Mouse (Mus musculus): ENCODE measurements around the gene 6430550D23Rik. TPM values are rescaled to one million over a fixed set of nuclear protein-coding genes. Genes with fewer than 3 reads are reported as not detected.

Gene 6430550D23Rik
- polyA plus RNA-seq, 2 experiments = 2.6 to 3.7 TPM

GRCm38 (mm10) chr2:155974087-155974731 is 33.6 kb downstream of the 6430550D23Rik start:
- no peak for TF ChIP-seq POLR2A (IDR thresholded peaks at IDR 0.05; ENCODE audit: borderline replicate concordance, extremely low read depth, insufficient read depth, insufficient read length)
- Histone ChIP-seq H3K4me1 (ENCODE audit: control insufficient read depth, insufficient read depth, low read length) (no peaks in the 10 kb centered on the region), H3K4me2 (replicated peaks; ENCODE audit: low read depth, low read length, severe bottlenecking) (no peak overlapping the region), H3K27me3 (ENCODE audit: control insufficient read depth, insufficient read depth, low read length) (no peaks in the 10 kb centered on the region), H3K36me3 (ENCODE audit: control insufficient read depth, insufficient read depth, low read length) (peaks cover 90% of the 10 kb centered on the region), H3K27ac (replicated peaks; ENCODE audit: low read depth, low read length) (no peak overlapping the region), H3K9me3 (ENCODE audit: control insufficient read depth, low read length) (no peaks in the 10 kb centered on the region), H3K9ac (ENCODE audit: low read depth, low read length, severe bottlenecking) (no peak overlapping the region), H3K4me3 (replicated peaks; ENCODE audit: low read length) (no peak overlapping the region)
- 83% methylated on average over 14 of the region's 14 CpGs for WGBS
- DNase-seq (ENCODE audit: low spot score) (no peak), ATAC-seq (ENCODE audit: low FRiP score, low read depth) (no peak)

DNA sequence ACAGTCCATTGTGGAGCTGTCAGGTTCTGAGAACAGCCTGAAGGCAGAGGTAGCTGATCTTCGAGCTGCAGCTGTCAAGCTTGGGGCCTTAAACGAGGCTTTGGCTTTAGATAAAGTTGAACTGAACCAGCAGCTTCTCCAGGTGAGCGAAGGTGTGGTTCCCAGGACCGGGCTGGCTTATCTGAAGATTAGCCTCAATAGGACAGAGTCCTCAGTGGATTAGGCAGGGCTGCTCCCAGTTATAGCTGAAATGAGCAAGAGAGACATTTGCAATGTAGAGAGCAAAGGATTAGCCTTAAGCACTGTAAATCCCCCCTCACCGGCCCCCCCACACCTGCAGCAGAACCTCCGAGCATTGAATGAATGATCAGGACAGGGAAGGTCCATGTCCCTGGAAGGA is 34.4 kb downstream of the 6430550D23Rik start:
- no peak for TF ChIP-seq POLR2A (IDR thresholded peaks at IDR 0.05; ENCODE audit: borderline replicate concordance, extremely low read depth, insufficient read depth, insufficient read length)
- ATAC-seq (ENCODE audit: low FRiP score, low read depth) (no peak), DNase-seq (ENCODE audit: low spot score) (no peak)
- 84% methylated on average over 6 of the region's 6 CpGs for WGBS
- Histone ChIP-seq H3K36me3 (ENCODE audit: control insufficient read depth, insufficient read depth, low read length) (peaks cover 91% of the 10 kb centered on the region), H3K27me3 (ENCODE audit: control insufficient read depth, insufficient read depth, low read length) (no peaks in the 10 kb centered on the region), H3K9me3 (ENCODE audit: control insufficient read depth, low read length) (no peaks in the 10 kb centered on the region), H3K9ac (ENCODE audit: low read depth, low read length, severe bottlenecking) (no peak overlapping the region), H3K4me1 (ENCODE audit: control insufficient read depth, insufficient read depth, low read length) (no peaks in the 10 kb centered on the region), H3K27ac (replicated peaks; ENCODE audit: low read depth, low read length) (no peak overlapping the region), H3K4me3 (replicated peaks; ENCODE audit: low read length) (no peak overlapping the region), H3K4me2 (replicated peaks; ENCODE audit: low read depth, low read length, severe bottlenecking) (no peak overlapping the region)

DNA sequence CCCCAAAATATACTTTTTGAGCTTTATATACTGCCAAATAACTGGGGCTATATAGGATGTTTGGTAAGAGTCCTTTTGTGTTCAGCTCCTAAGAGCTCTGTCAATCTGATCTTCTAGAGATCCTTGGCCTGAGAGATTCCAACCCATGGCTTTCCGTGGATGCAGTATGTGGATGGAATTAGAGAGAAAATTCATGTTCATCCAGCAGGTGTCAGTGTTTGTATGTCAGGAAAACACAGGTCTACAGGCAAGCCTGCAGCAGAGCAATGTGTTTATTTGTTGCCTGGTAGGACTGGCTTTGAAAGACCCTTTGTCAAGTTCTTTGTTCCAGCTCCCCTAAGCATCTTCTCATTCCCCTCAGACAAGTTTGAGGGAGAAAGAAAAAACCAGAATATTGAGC is 44.8 kb downstream of the 6430550D23Rik start:
- H3K4me2 ChIP-seq (replicated peaks; ENCODE audit: low read depth, low read length, severe bottlenecking) = no peak overlapping the region
- H3K9ac ChIP-seq (ENCODE audit: low read depth, low read length, severe bottlenecking) = no peak overlapping the region
- H3K27ac ChIP-seq (replicated peaks; ENCODE audit: low read depth, low read length) = no peak overlapping the region
- no peak for TF ChIP-seq POLR2A (IDR thresholded peaks at IDR 0.05; ENCODE audit: borderline replicate concordance, extremely low read depth, insufficient read depth, insufficient read length)
- ATAC-seq (ENCODE audit: low FRiP score, low read depth) (no peak), DNase-seq (ENCODE audit: low spot score) (peak; percentile 44)
- H3K4me3 ChIP-seq (replicated peaks; ENCODE audit: low read length) = no peak overlapping the region
- no peaks in the 10 kb centered on the region for H3K9me3 ChIP-seq (ENCODE audit: control insufficient read depth, low read length)
- 52% methylated on average over 1 of the region's 1 CpGs for WGBS
- H3K36me3 ChIP-seq (ENCODE audit: control insufficient read depth, insufficient read depth, low read length) = peaks cover 62% of the 10 kb centered on the region
- no peaks in the 10 kb centered on the region for H3K4me1 ChIP-seq (ENCODE audit: control insufficient read depth, insufficient read depth, low read length)
- H3K27me3 ChIP-seq (ENCODE audit: control insufficient read depth, insufficient read depth, low read length) = no peaks in the 10 kb centered on the region

DNA sequence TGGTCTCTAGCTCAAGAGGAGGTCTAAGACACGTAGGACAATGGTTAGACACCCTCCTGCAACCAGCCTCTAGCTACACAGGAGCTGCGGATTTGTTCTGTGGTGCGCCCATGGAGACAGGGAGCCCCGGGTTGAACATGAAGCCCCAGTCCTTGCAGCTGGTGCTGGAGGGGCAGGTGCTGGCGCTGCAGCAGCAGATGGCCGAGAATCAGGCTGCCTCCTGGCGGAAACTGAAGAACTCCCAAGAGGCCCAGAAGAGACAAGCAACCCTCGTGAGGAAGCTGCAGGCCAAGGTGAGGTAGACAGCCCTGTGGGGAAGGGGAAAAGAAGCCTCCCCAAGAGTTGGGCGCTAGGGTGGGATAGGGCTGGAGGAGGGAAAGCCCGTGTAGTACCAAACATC is 45.9 kb downstream of the 6430550D23Rik start:
- no peak for TF ChIP-seq POLR2A (IDR thresholded peaks at IDR 0.05; ENCODE audit: borderline replicate concordance, extremely low read depth, insufficient read depth, insufficient read length)
- Histone ChIP-seq H3K4me2 (replicated peaks; ENCODE audit: low read depth, low read length, severe bottlenecking) (no peak overlapping the region), H3K27me3 (ENCODE audit: control insufficient read depth, insufficient read depth, low read length) (no peaks in the 10 kb centered on the region), H3K9ac (ENCODE audit: low read depth, low read length, severe bottlenecking) (no peak overlapping the region), H3K9me3 (ENCODE audit: control insufficient read depth, low read length) (no peaks in the 10 kb centered on the region), H3K4me3 (replicated peaks; ENCODE audit: low read length) (no peak overlapping the region), H3K4me1 (ENCODE audit: control insufficient read depth, insufficient read depth, low read length) (peaks cover 5% of the 10 kb centered on the region), H3K36me3 (ENCODE audit: control insufficient read depth, insufficient read depth, low read length) (peaks cover 50% of the 10 kb centered on the region), H3K27ac (replicated peaks; ENCODE audit: low read depth, low read length) (no peak overlapping the region)
- 77% methylated on average over 10 of the region's 10 CpGs for WGBS
- ATAC-seq (ENCODE audit: low FRiP score, low read depth) (no peak), DNase-seq (ENCODE audit: low spot score) (no peak)

GRCm38 (mm10) chr2:155959981-155960380 is 47.8 kb downstream of the 6430550D23Rik start:
- WGBS = 90% methylated on average over 5 of the region's 5 CpGs
- H3K4me2 ChIP-seq (replicated peaks; ENCODE audit: low read depth, low read length, severe bottlenecking) = no peak overlapping the region

More at GRCm38 (mm10) chr2:155959981-155960380, 47.8 kb downstream of the 6430550D23Rik start:
- H3K4me3 ChIP-seq (replicated peaks; ENCODE audit: low read length) = no peak overlapping the region
- H3K4me1 ChIP-seq (ENCODE audit: control insufficient read depth, insufficient read depth, low read length) = peaks cover 5% of the 10 kb centered on the region
- TF ChIP-seq POLR2A (IDR thresholded peaks at IDR 0.05; ENCODE audit: borderline replicate concordance, extremely low read depth, insufficient read depth, insufficient read length) = no peak
- ATAC-seq (ENCODE audit: low FRiP score, low read depth) (no peak), DNase-seq (ENCODE audit: low spot score) (no peak)
- no peaks in the 10 kb centered on the region for H3K27me3 ChIP-seq (ENCODE audit: control insufficient read depth, insufficient read depth, low read length)
- H3K9me3 ChIP-seq (ENCODE audit: control insufficient read depth, low read length) = no peaks in the 10 kb centered on the region
- no peak overlapping the region for H3K9ac ChIP-seq (ENCODE audit: low read depth, low read length, severe bottlenecking)
- peaks cover 34% of the 10 kb centered on the region for H3K36me3 ChIP-seq (ENCODE audit: control insufficient read depth, insufficient read depth, low read length)
- H3K27ac ChIP-seq (replicated peaks; ENCODE audit: low read depth, low read length) = no peak overlapping the region
